Mouse (Mus musculus) erythroblast, embryonic 14.5 days (primary cell): ENCODE results near the gene Olfr70.

ENCODE experiments used
- GATA1 ChIP-seq: IDR thresholded peaks from 2 replicates; pipeline ENCODE4 v1.6.1; 2012; ENCODE audit warnings: low read length, inconsistent platforms, mixed read lengths
- TAL1 ChIP-seq: IDR thresholded peaks from 3 replicates; pipeline ENCODE4 v1.6.1; 2012; ENCODE audit warnings: low read length, inconsistent platforms, mixed read lengths

DNA sequence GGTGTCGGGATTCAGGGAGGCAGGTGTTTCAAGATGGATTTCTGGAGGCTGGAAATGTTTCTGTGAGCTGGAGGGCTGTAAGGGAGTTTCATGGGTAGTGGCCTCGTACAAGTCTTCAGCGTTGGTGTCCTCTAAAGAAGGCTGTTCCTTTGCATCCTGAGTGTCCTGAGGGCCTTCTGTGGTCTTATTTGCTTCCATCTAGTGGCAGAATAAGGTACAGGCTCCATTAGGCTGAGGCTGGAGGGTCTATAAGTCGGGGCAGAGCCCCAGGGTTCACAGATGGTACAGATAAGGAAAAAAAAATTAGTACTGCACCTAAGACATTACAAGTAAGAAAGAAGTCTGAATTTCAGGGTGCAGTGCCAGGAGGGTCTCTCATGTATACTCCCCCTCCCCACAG is 34.2 kb downstream of the Olfr70 start:
- TF ChIP-seq GATA1: no peak
- TF ChIP-seq TAL1: no peak
